Mouse (Mus musculus) liver, embryonic 11.5 days (tissue): ENCODE results near the gene Tpst2. TPM values are rescaled to one million over a fixed set of nuclear protein-coding genes. Genes with fewer than 3 reads are reported as not detected.

Experiments
- ATAC-seq: fragments of 200-750 bp; cut with Nextera tagmentation; replicated peaks from 2 replicates; pipeline ENCODE4 v1.8.0; 2017; ENCODE audit warnings: moderate number of reproducible peaks, mild to moderate bottlenecking, moderate TSS enrichment, moderate library complexity; ENCODE audit not compliant: low FRiP score
- DNase-seq: peaks from one replicate; pipeline ENCODE4 v3.0.0-alpha.2; 2017; ENCODE audit warnings: low spot score
- H3K27ac ChIP-seq: fragments of 300-500 bp; sonication (generic); 2 replicates; pipeline ENCODE4 v1.5.1; 2014; ENCODE audit warnings: mild to moderate bottlenecking, low read depth, low read length, control low read depth
- H3K27me3 ChIP-seq: fragments of 300-500 bp; sonication (generic); replicated peaks from 2 replicates; pipeline ENCODE4 v1.6.1; 2014; ENCODE audit warnings: low read length, mixed read lengths; ENCODE audit not compliant: control insufficient read depth, insufficient read depth
- H3K36me3 ChIP-seq: fragments of 300-500 bp; sonication (generic); 2 replicates; pipeline ENCODE4 v1.6.1; 2014; ENCODE audit warnings: mild to moderate bottlenecking, low read length, moderate library complexity, mixed read lengths; ENCODE audit not compliant: control insufficient read depth, insufficient read depth
- H3K4me1 ChIP-seq: fragments of 300-500 bp; sonication (generic); replicated peaks from 2 replicates; pipeline ENCODE4 v1.6.1; 2014; ENCODE audit warnings: low read length, mixed read lengths; ENCODE audit not compliant: control insufficient read depth, insufficient read depth
- H3K4me2 ChIP-seq: fragments of 300-500 bp; sonication (generic); 2 replicates; pipeline ENCODE4 v1.6.1; 2014; ENCODE audit warnings: mild to moderate bottlenecking, control low read depth, moderate library complexity
- H3K4me3 ChIP-seq: fragments of 300-500 bp; sonication (generic); 2 replicates; pipeline ENCODE4 v1.5.1; 2014; ENCODE audit warnings: low read depth, low read length, control low read depth
- H3K9ac ChIP-seq: fragments of 300-500 bp; sonication (generic); 2 replicates; pipeline ENCODE4 v1.6.1; 2014; ENCODE audit warnings: low read depth, low read length, control low read depth
- H3K9me3 ChIP-seq: fragments of 300-500 bp; sonication (generic); 2 replicates; pipeline ENCODE4 v1.6.1; 2016; ENCODE audit warnings: low read length, inconsistent platforms, mixed read lengths; ENCODE audit not compliant: control insufficient read depth
- WGBS: fragments of 180-500 bp; shearing (Covaris S2); extraction: QIAGEN DNeasy Blood & Tissue Kit; methylation state at CpG from one replicate; pipeline ENCODE4 v1.1.7; 2014; 5-methylcytosine and 5-hydroxymethylcytosine counted together
- polyA plus RNA-seq: library from polyadenylated mRNA; unstranded; fragments of >200 nt; fragmentation: Nextera tagmentation; extraction: Ambion mirVana; gene quantifications from 2 replicates; pipeline ENCODE4 v1.2.1, GENCODE M21; 2014

The Tpst2 gene
- polyA plus RNA-seq, 1 experiment from 2014 or later: 66.0 TPM

DNA sequence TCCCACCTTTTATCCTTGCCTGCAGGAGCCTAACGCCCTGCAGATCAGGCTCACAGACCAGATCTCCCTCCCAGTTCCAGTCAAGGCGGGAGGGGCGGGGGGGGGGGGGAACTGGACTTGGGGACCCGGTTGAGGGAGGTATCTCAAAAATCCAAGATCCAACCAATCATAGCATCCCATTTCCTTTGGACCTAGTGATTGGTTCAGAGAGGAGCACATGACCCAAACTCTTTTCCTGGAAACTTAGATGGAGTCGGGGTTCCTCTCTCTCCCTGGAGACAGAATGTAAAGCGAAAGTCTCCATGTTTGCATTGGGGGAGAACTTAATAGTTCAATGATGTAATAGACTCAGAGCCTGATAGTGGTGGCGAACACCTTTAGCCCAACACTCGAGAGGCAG is 29.1 kb upstream of the Tpst2 start:
- no peak for ATAC-seq

DNA sequence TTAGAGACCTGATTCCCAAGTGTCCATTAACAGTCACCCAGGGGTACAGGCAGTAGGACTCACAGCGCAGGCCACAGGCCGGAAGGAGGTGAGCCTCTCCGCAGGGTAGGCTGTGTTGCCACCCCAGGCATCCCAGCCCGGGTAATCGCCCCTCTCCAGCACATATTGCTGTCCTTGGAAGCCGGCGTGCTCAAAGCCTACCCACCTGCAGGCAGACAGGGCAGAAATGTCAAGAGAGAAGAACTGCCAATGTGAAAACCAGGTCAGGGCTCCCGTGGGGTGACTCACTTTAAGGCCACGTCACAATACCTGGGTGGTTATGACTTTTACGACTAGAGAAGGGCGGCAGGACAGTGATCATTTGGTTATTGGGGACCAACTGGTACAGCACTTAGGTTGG is 27.4 kb upstream of the Tpst2 start:
- Histone ChIP-seq H3K27me3 (no peaks in the 10 kb centered on the region), H3K4me2 (no peak overlapping the region), H3K36me3 (no peaks in the 10 kb centered on the region), H3K4me3 (no peak overlapping the region), H3K9me3 (no peaks in the 10 kb centered on the region), H3K27ac (no peak overlapping the region), H3K9ac (no peak overlapping the region), H3K4me1 (peaks cover 15% of the 10 kb centered on the region)
- 91% methylated on average over 11 of the region's 11 CpGs for WGBS
- no peak for DNase-seq
- ATAC-seq: no peak

More for the DNA sequence above, 29.1 kb upstream of the Tpst2 start:
- H3K36me3 ChIP-seq: no peaks in the 10 kb centered on the region
- no peak overlapping the region for H3K4me3 ChIP-seq
- no peaks in the 10 kb centered on the region for H3K27me3 ChIP-seq
- peaks cover 3% of the 10 kb centered on the region; the same call in 1 of the 2 replicates for H3K9me3 ChIP-seq
- DNase-seq: no peak
- H3K4me2 ChIP-seq: no peak overlapping the region
- 57% methylated on average over 8 of the region's 8 CpGs for WGBS
- H3K27ac ChIP-seq: no peak overlapping the region
- H3K4me1 ChIP-seq: peaks cover 11% of the 10 kb centered on the region
- no peak overlapping the region for H3K9ac ChIP-seq

DNA sequence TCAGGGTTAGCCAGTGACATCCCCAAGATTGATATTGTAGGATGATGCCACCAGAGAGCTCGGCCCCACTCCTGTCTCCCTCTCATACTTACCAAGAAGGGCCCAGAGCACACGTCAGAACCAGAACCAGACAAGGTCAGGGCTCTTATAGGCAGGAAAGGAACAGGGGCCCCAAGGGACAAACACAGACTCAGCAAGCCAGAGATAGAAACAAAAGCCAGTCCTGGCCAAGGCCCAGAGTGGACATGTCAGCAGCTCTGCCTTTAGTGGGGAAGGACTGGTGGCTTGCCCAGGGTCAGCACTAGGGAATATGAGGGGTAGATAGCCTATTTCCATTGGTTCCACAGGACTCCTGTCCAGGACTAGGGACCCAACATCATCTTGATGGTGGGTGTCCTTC is 24.1 kb upstream of the Tpst2 start, which contains the start of gene Cryba4:
TSS of gene Cryba4 (minus strand) at position 119 of the 400 bp plus-strand sequence.
- Histone ChIP-seq H3K4me3 (no peak within 1 kb of the TSS), H3K36me3 (no peaks in the 10 kb centered on the region), H3K27ac (peak within 1 kb of the TSS; percentile 80), H3K9me3 (no peaks in the 10 kb centered on the region), H3K9ac (no peak within 1 kb of the TSS), H3K27me3 (no peaks in the 10 kb centered on the region), H3K4me1 (peaks cover 8% of the 10 kb centered on the region), H3K4me2 (peak within 1 kb of the TSS; percentile 44)
- 60% methylated on average over 2 of the region's 2 CpGs for WGBS
- ATAC-seq: no peak
- DNase-seq: no peak

DNA sequence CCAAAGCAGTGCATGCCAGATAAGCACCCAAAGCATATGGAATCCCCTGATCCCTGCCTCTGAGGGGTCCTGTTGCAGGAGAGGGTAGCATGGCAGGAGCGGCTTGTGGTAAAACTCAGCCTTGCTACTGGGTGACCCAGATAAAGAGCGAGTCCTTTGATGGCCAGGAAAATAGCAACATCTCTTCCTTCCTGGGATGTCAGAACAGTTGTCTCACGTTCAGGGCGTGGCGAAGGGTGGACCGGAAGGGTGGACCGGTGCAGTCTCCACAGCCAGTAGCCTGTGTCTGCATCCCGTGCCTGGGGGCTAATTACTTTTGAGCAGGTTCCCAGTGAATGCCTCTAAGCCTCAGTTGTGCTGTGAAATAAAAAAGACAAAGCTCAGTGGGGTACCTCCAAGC is 23.3 kb upstream of the Tpst2 start:
- Histone ChIP-seq H3K4me1 (peaks cover 8% of the 10 kb centered on the region), H3K27ac (peak overlapping the region; percentile 80), H3K9ac (no peak overlapping the region; the same call in 1 of the 2 replicates), H3K27me3 (no peaks in the 10 kb centered on the region), H3K9me3 (no peaks in the 10 kb centered on the region), H3K4me3 (no peak overlapping the region), H3K4me2 (peak overlapping the region; percentile 44), H3K36me3 (no peaks in the 10 kb centered on the region)
- peak; percentile 86 for ATAC-seq
- WGBS: 29% methylated on average over 8 of the region's 8 CpGs
- peak; percentile 56 for DNase-seq

DNA sequence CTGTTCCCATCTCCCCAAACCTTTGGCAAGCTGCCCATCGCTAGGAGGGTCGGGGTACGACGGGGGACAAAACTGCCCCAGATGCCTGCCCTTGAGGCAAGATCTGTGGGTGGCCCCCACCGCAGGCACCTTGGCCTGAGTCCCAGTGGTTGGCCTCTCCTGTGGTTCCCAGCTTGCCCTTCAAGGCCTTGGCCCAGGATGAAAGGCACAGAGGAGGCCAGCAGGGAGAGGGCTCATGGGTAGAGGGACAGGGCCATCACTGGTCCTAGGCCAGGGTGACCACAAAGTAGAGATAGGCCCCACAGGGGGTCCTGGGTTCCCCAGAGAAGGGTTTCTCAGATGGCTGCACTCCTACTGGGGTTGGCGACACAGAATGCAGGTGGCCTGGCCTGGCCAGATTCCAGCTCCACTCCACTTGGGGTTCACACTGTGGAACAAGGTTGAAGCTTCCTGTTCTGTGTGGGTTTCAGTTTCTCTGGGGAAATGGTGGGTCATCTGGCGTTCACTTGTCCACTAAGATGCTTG is 22.1 kb upstream of the Tpst2 start:
- Histone ChIP-seq H3K9ac (no peak overlapping the region), H3K27ac (no peak overlapping the region; the same call in 1 of the 2 replicates), H3K4me2 (no peak overlapping the region), H3K4me3 (no peak overlapping the region), H3K27me3 (no peaks in the 10 kb centered on the region), H3K9me3 (no peaks in the 10 kb centered on the region), H3K36me3 (no peaks in the 10 kb centered on the region), H3K4me1 (peaks cover 8% of the 10 kb centered on the region)
- 78% methylated on average over 7 of the region's 7 CpGs for WGBS
- DNase-seq: no peak
- no peak for ATAC-seq

DNA sequence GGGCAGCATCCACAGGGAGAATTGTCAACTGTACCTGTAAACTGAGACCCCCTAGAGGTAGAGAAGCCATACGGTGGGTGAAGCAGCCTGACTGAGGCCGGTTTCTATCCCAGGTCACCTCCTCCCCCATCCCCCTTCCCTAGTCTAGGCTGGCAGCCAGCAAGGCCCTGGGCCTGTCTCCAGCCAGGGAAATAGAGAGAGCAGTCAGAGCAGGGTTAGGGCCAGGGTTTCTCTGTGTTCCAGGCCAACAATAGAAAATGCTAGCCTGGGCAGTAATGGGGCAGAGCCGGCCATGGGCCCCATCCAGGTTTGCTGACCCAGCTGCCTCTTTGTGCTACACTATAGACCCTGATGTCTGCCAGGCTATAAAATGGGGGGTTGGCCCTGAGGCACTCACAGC is 21.1 kb upstream of the Tpst2 start, which contains the start of gene Crybb1:
TSS of gene Crybb1 (plus strand) at position 390 of the 400 bp plus-strand sequence.
- no peak within 1 kb of the TSS for H3K9ac ChIP-seq
- no peak within 1 kb of the TSS for H3K27ac ChIP-seq
- H3K4me3 ChIP-seq: no peak within 1 kb of the TSS
- 72% methylated on average over 3 of the region's 3 CpGs for WGBS
- no peaks in the 10 kb centered on the region for H3K9me3 ChIP-seq
- no peak for ATAC-seq
- H3K27me3 ChIP-seq: peaks cover 1% of the 10 kb centered on the region
- no peak for DNase-seq
- H3K4me2 ChIP-seq: no peak within 1 kb of the TSS
- no peaks in the 10 kb centered on the region for H3K36me3 ChIP-seq
- H3K4me1 ChIP-seq: peaks cover 8% of the 10 kb centered on the region

DNA sequence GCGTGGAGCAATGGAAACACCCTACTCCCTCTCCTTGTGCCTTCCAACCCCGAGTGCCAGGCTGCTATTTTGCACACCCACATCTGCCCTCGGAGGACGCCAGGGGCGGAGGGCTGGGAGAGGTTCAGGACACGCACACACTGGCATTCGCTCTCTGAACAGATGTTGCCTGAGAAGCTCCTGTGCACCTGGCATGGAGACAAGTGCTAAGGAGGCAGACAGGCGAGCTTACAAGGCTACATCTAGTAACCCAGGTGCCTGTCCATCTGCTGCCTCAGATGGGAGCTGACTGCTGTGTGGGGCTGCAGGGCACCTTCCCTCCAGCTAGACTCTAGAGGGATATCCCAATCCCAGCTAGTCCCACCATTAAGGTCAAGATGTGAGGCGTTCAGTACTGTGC is 20.0 kb upstream of the Tpst2 start:
- Histone ChIP-seq H3K36me3 (no peaks in the 10 kb centered on the region), H3K27ac (no peak overlapping the region), H3K4me3 (no peak overlapping the region), H3K27me3 (peaks cover 5% of the 10 kb centered on the region), H3K9ac (no peak overlapping the region), H3K4me2 (no peak overlapping the region), H3K9me3 (no peaks in the 10 kb centered on the region), H3K4me1 (peaks cover 8% of the 10 kb centered on the region)
- ATAC-seq: no peak
- DNase-seq: no peak
- WGBS: 78% methylated on average over 9 of the region's 9 CpGs

DNA sequence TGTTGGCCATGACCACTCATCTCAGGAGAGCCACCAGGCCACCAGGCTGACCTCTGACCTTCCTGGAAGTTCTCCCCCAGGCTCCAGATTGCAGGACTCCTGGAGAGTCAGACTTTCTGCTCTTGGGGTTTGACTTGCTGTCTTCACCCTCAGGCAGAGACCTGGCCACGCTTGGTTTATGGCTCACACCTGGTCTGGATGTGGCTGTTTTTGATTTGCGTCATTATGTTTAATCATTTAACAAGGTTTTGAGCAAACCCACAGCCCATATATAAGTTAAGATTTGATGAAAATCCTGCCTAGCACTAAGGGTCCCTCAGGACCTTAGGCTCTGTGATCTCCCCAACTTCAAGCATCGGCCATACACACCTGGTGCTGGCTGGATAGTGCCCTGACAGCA is 18.6 kb upstream of the Tpst2 start:
- ATAC-seq (no peak), DNase-seq (no peak)
- Histone ChIP-seq H3K27me3 (peaks cover 5% of the 10 kb centered on the region), H3K4me1 (peaks cover 2% of the 10 kb centered on the region), H3K9ac (no peak overlapping the region), H3K4me3 (no peak overlapping the region), H3K27ac (no peak overlapping the region), H3K9me3 (no peaks in the 10 kb centered on the region), H3K4me2 (no peak overlapping the region), H3K36me3 (no peaks in the 10 kb centered on the region)
- WGBS: 83% methylated on average over 3 of the region's 3 CpGs

GRCm38 (mm10) chr5:112259862-112260650 is 16.4 kb upstream of the Tpst2 start:
- Histone ChIP-seq H3K27me3 (peaks cover 5% of the 10 kb centered on the region), H3K4me3 (no peak overlapping the region), H3K36me3 (no peaks in the 10 kb centered on the region), H3K9ac (no peak overlapping the region), H3K9me3 (no peaks in the 10 kb centered on the region), H3K27ac (no peak overlapping the region), H3K4me1 (no peaks in the 10 kb centered on the region; the same call in 1 of the 2 replicates), H3K4me2 (no peak overlapping the region)
- ATAC-seq (no peak), DNase-seq (no peak)
- WGBS: 74% methylated on average over 16 of the region's 16 CpGs
